ENCODE assay signal across 21 mouse cellular contexts in genomic region chr16:57796321-57796720, GRCm38 (mm10). TPM values are rescaled to one million over a fixed set of nuclear protein-coding genes. Genes with fewer than 3 reads are reported as not detected.
DNase-seq lines count a peak whose midpoint lies in the region; ATAC-seq and TF ChIP-seq lines count a peak whose summit lies in the region.
"Had no signal": no experiment of that assay in that cellular context is flagged by ENCODE, and none has a peak within 500 bp of the region (broad histone marks: within the 10 kb centered on the region; RNA-seq: fewer than 3 reads in every experiment).

No protein-coding gene starts in this region.

- no peak overlapping the region for H3K4me2 ChIP-seq in intestine, postnatal 0 days (replicated peaks; ENCODE audit: low read depth)
- H3K4me2 ChIP-seq: embryonic facial prominence, embryonic 12.5 days; hindbrain, embryonic 14.5 days; intestine, embryonic 15.5 days; liver, embryonic 11.5 days; lung, embryonic 15.5 days had no signal

- peak; percentile 14 for DNase-seq in gastrocnemius, postnatal 10 days
- DNase-seq in gastrocnemius, adult 2 months, result no peak
- peak; percentile 1 for DNase-seq in kidney, postnatal 14 days
- no peak for DNase-seq in kidney, adult 2 months
- peak; percentile 16 for DNase-seq in Muller cell, postnatal 12 days (ENCODE audit: inconsistent ontology term)
- DNase-seq in cerebellum, adult 9-10 months, result peak; percentile 30
- DNase-seq in adrenal gland, adult 18-20 months (ENCODE audit: low spot score in 2 of 2), result no peak
- DNase-seq: adrenal gland, adult 8-10 months; right cerebral cortex, adult 18-20 months; thymus, adult 2 months had no signal

- intact Hi-C loops in gastrocnemius, adult 2 months (cut with DNase I), result no loop called here

- H3K4me1 ChIP-seq in kidney, adult 2 months (ENCODE audit: control insufficient read depth, insufficient read depth, low read length), result no peaks in the 10 kb centered on the region
- H3K4me1 ChIP-seq in intestine, postnatal 0 days (replicated peaks; ENCODE audit: control insufficient read depth, insufficient read depth, low read length), result no peaks in the 10 kb centered on the region
- H3K4me1 ChIP-seq: embryonic facial prominence, embryonic 12.5 days; intestine, embryonic 15.5 days; lung, embryonic 15.5 days; megakaryocyte, embryonic 14.5 days had no signal

- 79% methylated on average over 6 of the region's 6 CpGs for WGBS in kidney, adult 2 months
- 69% methylated on average over 6 of the region's 6 CpGs for WGBS in intestine, postnatal 0 days

- H3K9me3 ChIP-seq in intestine, postnatal 0 days (ENCODE audit: control insufficient read depth), result no peaks in the 10 kb centered on the region
- H3K9me3 ChIP-seq: embryonic facial prominence, embryonic 12.5 days; G1E; intestine, embryonic 15.5 days; lung, embryonic 15.5 days; megakaryocyte, embryonic 14.5 days had no signal

- no peaks in the 10 kb centered on the region for H3K36me3 ChIP-seq in kidney, adult 2 months (ENCODE audit: control insufficient read depth, insufficient read depth, low read length)
- no peaks in the 10 kb centered on the region for H3K36me3 ChIP-seq in intestine, postnatal 0 days (ENCODE audit: control insufficient read depth, insufficient read depth)
- H3K36me3 ChIP-seq: embryonic facial prominence, embryonic 12.5 days; G1E; intestine, embryonic 15.5 days; lung, embryonic 15.5 days had no signal

- TF ChIP-seq CTCF in gastrocnemius, adult 2 months (IDR thresholded peaks at IDR 0.05), result no peak
- no peak for TF ChIP-seq CTCF in kidney, adult 2 months (conservative IDR thresholded peaks at IDR 0.05; ENCODE audit: insufficient read depth, insufficient read length, low read depth, low read length)
- TF ChIP-seq CTCF in intestine, postnatal 0 days (IDR thresholded peaks at IDR 0.05; ENCODE audit: low read depth), result no peak

- no peak overlapping the region for H3K4me3 ChIP-seq in gastrocnemius, adult 2 months
- no peak overlapping the region for H3K4me3 ChIP-seq in kidney, adult 2 months (ENCODE audit: insufficient read depth, low read depth, low read length)
- no peak overlapping the region for H3K4me3 ChIP-seq in intestine, postnatal 0 days (ENCODE audit: low read depth, low read length)
- H3K4me3 ChIP-seq: embryonic facial prominence, embryonic 12.5 days; intestine, embryonic 15.5 days; lung, embryonic 15.5 days; megakaryocyte, embryonic 14.5 days had no signal

- ATAC-seq in intestine, postnatal 0 days, result no peak
- ATAC-seq: CD4-positive, CD25-positive, alpha-beta regulatory T cell, adult 4 months; forebrain, embryonic 16.5 days; intestine, embryonic 15.5 days had no signal

- no peak for TF ChIP-seq POLR2A in kidney, adult 2 months (IDR thresholded peaks at IDR 0.05; ENCODE audit: low read depth, low read length)

- no peak overlapping the region for H3K9ac ChIP-seq in intestine, postnatal 0 days (ENCODE audit: low read depth, low read length)
- H3K9ac ChIP-seq: embryonic facial prominence, embryonic 12.5 days; hindbrain, embryonic 14.5 days; intestine, embryonic 15.5 days; lung, embryonic 15.5 days had no signal

- no peaks in the 10 kb centered on the region for H3K27me3 ChIP-seq in kidney, adult 2 months (replicated peaks; ENCODE audit: control insufficient read depth, insufficient read depth, low read length)
- H3K27me3 ChIP-seq in intestine, postnatal 0 days (replicated peaks; ENCODE audit: control insufficient read depth, insufficient read depth, low read length), result no peaks in the 10 kb centered on the region
- H3K27me3 ChIP-seq: embryonic facial prominence, embryonic 12.5 days; intestine, embryonic 15.5 days; lung, embryonic 15.5 days; megakaryocyte, embryonic 14.5 days had no signal

- no peak overlapping the region for H3K27ac ChIP-seq in gastrocnemius, adult 2 months
- H3K27ac ChIP-seq in kidney, adult 2 months (ENCODE audit: insufficient read depth, low read depth, low read length), result no peak overlapping the region
- H3K27ac ChIP-seq in intestine, postnatal 0 days (ENCODE audit: low read depth, low read length), result no peak overlapping the region
- H3K27ac ChIP-seq: embryonic facial prominence, embryonic 12.5 days; hindbrain, embryonic 14.5 days; intestine, embryonic 15.5 days; lung, embryonic 15.5 days had no signal

RNA-seq across cellular contexts. Expression of gene Col8a1, which starts 41.8 kb away (rescaled TPM):
- 1 to 10 TPM; 5.8 to 6.3 TPM for total RNA-seq in gastrocnemius, postnatal 10 days (2021)
- total RNA-seq in gastrocnemius, adult 2 months (2021), result 1 to 10 TPM; 2.0 to 4.3 TPM
- polyA plus RNA-seq in kidney, adult 2 months (2012; rRNA removed), result 2.1 TPM in 2 replicates
- total RNA-seq in adrenal gland, adult 18-20 months (2021), result 1 to 10 TPM; 3.0 to 3.5 TPM
- polyA plus RNA-seq in intestine, postnatal 0 days (2015; fragmentation: Nextera tagmentation; extraction: Ambion mirVana), result 7.3 and 9.1 TPM in 2 replicates
- total RNA-seq: common myeloid progenitor, adult 5-6 weeks had no signal
- polyA plus RNA-seq: CD4-positive, CD25-positive, alpha-beta regulatory T cell, adult 4 months; G1E had no signal

Comparison
In these comparisons a context has a peak if more than half of its experiments do, and no peak if none do; other contexts are left out.
1. DNase-seq: peak in gastrocnemius, postnatal 10 days (single experiment), kidney, postnatal 14 days (single experiment), Muller cell, postnatal 12 days (single experiment) and cerebellum, adult 9-10 months (single experiment); none in gastrocnemius, adult 2 months (single experiment), kidney, adult 2 months (single experiment) and adrenal gland, adult 18-20 months (0 of 2).